Mouse (Mus musculus) liver, adult (tissue): ENCODE data around the gene Mansc1.
A peak's percentile ranks its signal among the peaks of the same experiment; 100 is the strongest.

Experiments used
- GATA4 ChIP-seq: IDR thresholded peaks from 2 replicates; pipeline ENCODE4 v1.6.1; 2014; ENCODE audit warnings: mild to moderate bottlenecking, low read length; ENCODE audit not compliant: insufficient replicate concordance

The Mansc1 gene

GRCm38 (mm10) chr6:134631947-134632687, at the start of gene Mansc1:
TSS of gene Mansc1 (minus strand) at chr6:134632488.
- no peak for TF ChIP-seq GATA4

- TF ChIP-seq GATA4: no peak
Observed at GRCm38 (mm10) chr6:134678037-134678436, 45.7 kb upstream of the Mansc1 start.

- TF ChIP-seq GATA4: no peak
Observed at GRCm38 (mm10) chr6:134677504-134677903, 45.2 kb upstream of the Mansc1 start.

GRCm38 (mm10) chr6:134670881-134671411, 38.7 kb upstream of the Mansc1 start:
- TF ChIP-seq GATA4: no peak

GRCm38 (mm10) chr6:134669179-134669865, 37.0 kb upstream of the Mansc1 start:
- no peak for TF ChIP-seq GATA4

GRCm38 (mm10) chr6:134668519-134668918, 36.2 kb upstream of the Mansc1 start:
- no peak for TF ChIP-seq GATA4

- TF ChIP-seq GATA4: no peak
Observed at GRCm38 (mm10) chr6:134665817-134666216, 33.5 kb upstream of the Mansc1 start.

GRCm38 (mm10) chr6:134664573-134664972, 32.3 kb upstream of the Mansc1 start:
- peak; percentile 96 for TF ChIP-seq GATA4

- no peak for TF ChIP-seq GATA4
Observed at GRCm38 (mm10) chr6:134660714-134661406, 28.6 kb upstream of the Mansc1 start.

- TF ChIP-seq GATA4: no peak
Observed at GRCm38 (mm10) chr6:134659108-134659958, 27.0 kb upstream of the Mansc1 start.

GRCm38 (mm10) chr6:134656527-134656926, 24.2 kb upstream of the Mansc1 start:
- no peak for TF ChIP-seq GATA4

- TF ChIP-seq GATA4: no peak
Observed at GRCm38 (mm10) chr6:134648356-134648755, 16.1 kb upstream of the Mansc1 start.

- no peak for TF ChIP-seq GATA4
Observed at GRCm38 (mm10) chr6:134647621-134648020, 15.3 kb upstream of the Mansc1 start.

- TF ChIP-seq GATA4: no peak
Observed at GRCm38 (mm10) chr6:134646835-134647234, 14.5 kb upstream of the Mansc1 start.

- TF ChIP-seq GATA4: no peak
Observed at GRCm38 (mm10) chr6:134643296-134643695, 11.0 kb upstream of the Mansc1 start.

GRCm38 (mm10) chr6:134641738-134642446, 9.6 kb upstream of the Mansc1 start:
- no peak for TF ChIP-seq GATA4
